Mouse (Mus musculus): ENCODE results near the gene Tulp2.

GRCm38 (mm10) chr7:45455932-45456696 lies 25.6 kb upstream of the Tulp2 start:
- TF ChIP-seq CTCF (IDR thresholded peaks at IDR 0.05; ENCODE audit: extremely low read depth, insufficient read depth, insufficient read length, insufficient replicate concordance) (no peak), POLR2A (IDR thresholded peaks at IDR 0.05; ENCODE audit: low read depth, low read length) (no peak)
